ENCODE assay signal across 9 mouse cellular contexts in the genomic region with DNA sequence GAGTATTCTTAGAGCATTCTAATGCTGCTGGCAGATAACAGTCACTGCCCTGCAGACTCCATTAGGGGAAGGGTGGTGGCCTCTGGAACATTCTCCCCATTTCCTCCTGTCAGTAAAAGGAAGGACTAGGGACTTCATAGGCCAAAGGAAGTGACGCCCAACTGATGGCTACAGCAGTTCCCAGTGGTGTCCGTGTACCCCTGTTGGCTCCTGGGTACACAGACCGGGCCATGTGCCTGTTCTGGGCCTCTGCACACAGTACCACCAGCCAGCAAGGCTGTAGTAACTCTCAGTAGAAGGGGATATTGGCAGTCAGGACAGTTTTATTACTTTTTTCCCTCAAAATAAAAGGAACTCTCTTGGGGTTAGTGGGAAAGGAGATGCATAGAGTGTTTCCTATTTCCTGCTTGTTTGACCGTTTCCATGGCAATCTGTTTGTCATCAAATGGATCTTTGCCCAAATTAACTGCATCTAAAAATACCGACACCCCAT.
DNase-seq lines count a peak whose midpoint lies in the region; ATAC-seq lines count a peak whose summit lies in the region.
"Had no signal": no experiment of that assay in that cellular context is flagged by ENCODE, and none has a peak within 500 bp of the region (broad histone marks: within the 10 kb centered on the region; RNA-seq: fewer than 3 reads in every experiment).

No protein-coding gene starts in this region.

- ATAC-seq in common myeloid progenitor, adult 5-6 weeks (replicated peaks; ENCODE audit: low read depth, poor library complexity, severe bottlenecking) = peak; percentile 31

- DNase-seq in adrenal gland, postnatal 14 days = peak; percentile 52
- DNase-seq in adrenal gland, adult 18-20 months (ENCODE audit: low spot score in 2 of 2) = no peak
- peak; percentile 61 for DNase-seq in kidney, adult 18-20 months
- DNase-seq in lung, postnatal 10 days = peak; percentile 77
- DNase-seq in urinary bladder, postnatal 14 days (ENCODE audit: low spot score) = no peak
- DNase-seq in cerebellum, adult 8-10 months = no peak
- no peak for DNase-seq in gastrocnemius, adult 18-20 months (ENCODE audit: low spot score)
- DNase-seq: gastrocnemius, postnatal 14 days had no signal

Comparison
In these comparisons a context has a peak if more than half of its experiments do, and no peak if none do; other contexts are left out.
1. DNase-seq: peak in adrenal gland, postnatal 14 days (single experiment), kidney, adult 18-20 months (single experiment) and lung, postnatal 10 days (single experiment); none in adrenal gland, adult 18-20 months (0 of 2), urinary bladder, postnatal 14 days (single experiment), cerebellum, adult 8-10 months (single experiment) and gastrocnemius, adult 18-20 months (single experiment).